Mouse (Mus musculus) spleen, adult 2 months (tissue): ENCODE results near the gene Fitm2.

Experiments used
- CTCF ChIP-seq: fragments of 200-500 bp; IDR thresholded peaks from 2 replicates; pipeline ENCODE4 v1.5.1; 2011; ENCODE audit warnings: mild to moderate bottlenecking, inconsistent platforms; ENCODE audit not compliant: insufficient read depth, insufficient read length, insufficient replicate concordance; ENCODE audit errors: extremely low read depth
- POLR2A ChIP-seq: fragments of 200-500 bp; IDR thresholded peaks from 2 replicates; pipeline ENCODE4 v1.6.1; 2011; ENCODE audit warnings: low read depth, low read length, inconsistent platforms

DNA sequence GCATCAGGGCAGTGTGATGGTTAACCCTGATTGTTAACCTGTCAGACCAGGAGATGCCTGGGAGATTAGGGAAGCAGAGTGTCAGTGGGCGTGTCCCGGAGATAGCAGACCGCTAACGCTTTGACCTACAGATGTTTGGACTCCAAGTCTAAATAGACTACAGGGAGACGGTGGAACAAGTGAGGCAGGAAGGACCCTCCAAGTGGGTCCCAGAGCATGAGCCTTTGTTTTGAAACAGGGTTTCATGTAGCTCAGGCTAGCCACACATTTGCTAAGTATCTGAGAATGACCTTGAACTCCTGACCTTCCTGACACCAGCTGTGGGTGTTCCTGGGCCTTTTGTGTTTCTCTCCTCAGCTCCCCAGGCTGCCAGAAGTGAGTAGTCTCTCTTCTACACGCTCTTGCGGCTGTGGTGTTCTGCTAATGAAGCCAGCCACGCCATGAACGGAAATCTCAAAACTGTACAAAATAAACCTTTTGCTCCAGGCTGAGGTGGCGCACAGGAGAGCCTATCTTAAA is 9.1 kb downstream of the Fitm2 start:
- TF ChIP-seq CTCF, result no peak
- no peak for TF ChIP-seq POLR2A
